Mouse (Mus musculus): Measurements from ENCODE around the gene Ift140. TPM values are rescaled to one million over a fixed set of nuclear protein-coding genes. Genes with fewer than 3 reads are reported as not detected.

Gene Ift140
- polyA plus RNA-seq, 1 experiment from 2014 or later = 42.7 TPM

DNA sequence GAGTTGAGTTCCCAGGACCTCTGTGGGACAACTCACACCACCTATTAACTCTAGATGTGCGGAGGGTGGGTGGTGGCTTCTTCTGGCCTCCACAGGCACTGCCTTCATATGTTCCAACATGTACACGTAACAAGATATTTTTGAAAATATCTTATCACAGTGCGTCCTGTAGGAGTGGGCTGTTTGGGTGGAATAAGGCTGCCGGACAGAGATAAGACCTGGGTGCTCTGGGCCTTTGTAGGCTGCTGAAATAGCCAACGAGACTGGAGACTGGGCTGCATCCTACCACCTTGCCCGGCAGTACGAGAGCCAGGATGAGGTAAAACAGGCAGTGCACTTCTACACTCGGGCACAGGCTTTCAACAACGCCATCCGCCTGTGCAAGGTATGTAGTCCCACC lies 73.3 kb downstream of the Ift140 start:
- Histone ChIP-seq H3K4me1 (ENCODE audit: insufficient read depth) (peaks cover 23% of the 10 kb centered on the region), H3K27me3 (ENCODE audit: insufficient read depth, low read length) (no peaks in the 10 kb centered on the region), H3K36me3 (replicated peaks; ENCODE audit: insufficient read depth, low read length) (peaks cover 34% of the 10 kb centered on the region), H3K4me2 (ENCODE audit: low read depth, low read length) (peak overlapping the region; percentile 62), H3K9me3 (ENCODE audit: low read length) (no peaks in the 10 kb centered on the region), H3K9ac (replicated peaks) (peak overlapping the region; percentile 69), H3K4me3 (ENCODE audit: low read depth, low read length) (peak overlapping the region; percentile 57), H3K27ac (ENCODE audit: low read depth) (peak overlapping the region; percentile 89)
- 56% methylated on average over 10 of the region's 10 CpGs for WGBS (ENCODE audit: insufficient replicate concordance)
- DNase-seq = peak; percentile 42
- TF ChIP-seq CTCF (IDR thresholded peaks at IDR 0.05; ENCODE audit: low read depth) = 0 out of 2 replicates have a peak, but pooled peaks have one; percentile 18
- peak; percentile 97 for TF ChIP-seq EP300 (IDR thresholded peaks at IDR 0.05; ENCODE audit: low read depth)
- peak; percentile 92 for ATAC-seq

DNA sequence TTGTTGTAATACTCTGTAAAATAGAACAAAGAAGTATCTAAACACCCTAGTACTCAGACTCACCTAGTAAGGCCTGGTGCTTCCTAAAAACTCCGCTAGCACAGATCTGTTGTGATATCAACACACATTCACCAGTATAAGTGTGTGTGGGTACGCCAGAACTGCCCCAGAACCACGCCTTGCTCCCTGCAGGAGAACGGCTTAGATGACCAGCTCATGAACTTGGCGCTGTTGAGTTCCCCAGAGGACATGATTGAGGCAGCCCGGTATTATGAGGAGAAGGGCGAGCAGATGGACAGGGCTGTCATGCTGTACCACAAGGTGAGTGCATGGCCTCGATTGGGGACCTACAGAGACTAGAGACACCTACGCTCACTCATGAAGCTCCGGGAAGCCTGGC lies 74.6 kb downstream of the Ift140 start:
- no peaks in the 10 kb centered on the region for H3K27me3 ChIP-seq (ENCODE audit: insufficient read depth, low read length)
- WGBS (ENCODE audit: insufficient replicate concordance) = 77% methylated on average over 10 of the region's 10 CpGs
- H3K36me3 ChIP-seq (replicated peaks; ENCODE audit: insufficient read depth, low read length) = peaks cover 46% of the 10 kb centered on the region
- peak overlapping the region; percentile 89; the same call in 1 of the 2 replicates for H3K27ac ChIP-seq (ENCODE audit: low read depth)
- peak; percentile 48 for TF ChIP-seq CTCF (IDR thresholded peaks at IDR 0.05; ENCODE audit: low read depth)
- TF ChIP-seq EP300 (IDR thresholded peaks at IDR 0.05; ENCODE audit: low read depth) = no peak
- no peaks in the 10 kb centered on the region for H3K9me3 ChIP-seq (ENCODE audit: low read length)
- H3K4me1 ChIP-seq (ENCODE audit: insufficient read depth) = peaks cover 23% of the 10 kb centered on the region
- ATAC-seq (no peak), DNase-seq (peak; percentile 20)
- H3K4me3 ChIP-seq (ENCODE audit: low read depth, low read length) = peak overlapping the region; percentile 57
- peak overlapping the region; percentile 62 for H3K4me2 ChIP-seq (ENCODE audit: low read depth, low read length)
- H3K9ac ChIP-seq (replicated peaks) = peak overlapping the region; percentile 69

DNA sequence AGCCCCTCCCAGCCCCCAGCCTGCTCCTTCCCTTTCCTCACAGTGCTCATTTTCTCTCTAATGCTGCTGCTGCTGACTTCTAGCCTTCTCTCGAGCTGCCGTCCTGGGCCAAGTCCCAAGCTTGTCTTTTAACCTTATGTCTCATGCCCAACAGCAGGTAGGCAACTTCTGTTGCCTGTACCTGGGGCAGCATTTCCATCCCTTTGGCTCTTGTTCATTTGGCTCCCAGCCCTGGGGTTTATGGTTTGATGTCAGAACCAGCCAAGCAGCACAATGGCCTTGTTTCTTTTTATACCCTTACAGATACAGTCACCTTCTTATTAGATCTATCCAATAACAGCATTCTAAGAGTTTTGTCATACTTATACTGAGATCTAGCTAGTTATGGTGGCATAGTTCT lies 80.3 kb downstream of the Ift140 start:
- Histone ChIP-seq H3K36me3 (replicated peaks; ENCODE audit: insufficient read depth, low read length) (peaks cover 74% of the 10 kb centered on the region), H3K4me2 (ENCODE audit: low read depth, low read length) (no peak overlapping the region), H3K9me3 (ENCODE audit: low read length) (no peaks in the 10 kb centered on the region), H3K27ac (ENCODE audit: low read depth) (no peak overlapping the region), H3K4me3 (ENCODE audit: low read depth, low read length) (no peak overlapping the region), H3K4me1 (ENCODE audit: insufficient read depth) (no peaks in the 10 kb centered on the region; the same call in 1 of the 2 replicates), H3K27me3 (ENCODE audit: insufficient read depth, low read length) (no peaks in the 10 kb centered on the region), H3K9ac (replicated peaks) (no peak overlapping the region)
- no peak for DNase-seq
- TF ChIP-seq EP300 (IDR thresholded peaks at IDR 0.05; ENCODE audit: low read depth) (no peak), CTCF (IDR thresholded peaks at IDR 0.05; ENCODE audit: low read depth) (no peak)
- no peak for ATAC-seq
- WGBS (ENCODE audit: insufficient replicate concordance) = 90% methylated on average over 2 of the region's 2 CpGs

DNA sequence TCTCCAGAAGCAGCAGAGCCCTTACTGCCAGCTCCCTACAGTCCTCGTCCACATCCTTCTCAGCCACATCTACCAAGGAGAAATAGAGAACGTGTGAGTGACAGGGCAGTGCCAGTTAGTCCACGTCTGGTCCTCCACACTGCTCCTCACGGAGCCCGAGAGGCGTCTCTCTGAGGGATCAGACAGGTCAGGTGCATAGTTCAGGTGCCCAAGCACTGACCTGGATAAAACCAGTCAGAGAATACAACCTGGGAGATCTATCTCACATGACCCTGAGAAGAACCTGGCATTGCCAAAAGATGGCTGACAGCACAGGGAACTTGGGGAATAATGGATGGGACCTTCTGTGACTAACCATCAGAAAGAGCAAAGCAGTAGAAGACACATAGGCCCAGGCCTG lies 84.2 kb downstream of the Ift140 start:
- Histone ChIP-seq H3K9ac (replicated peaks) (no peak overlapping the region), H3K4me2 (ENCODE audit: low read depth, low read length) (no peak overlapping the region), H3K9me3 (ENCODE audit: low read length) (no peaks in the 10 kb centered on the region), H3K4me3 (ENCODE audit: low read depth, low read length) (no peak overlapping the region), H3K27me3 (ENCODE audit: insufficient read depth, low read length) (no peaks in the 10 kb centered on the region), H3K36me3 (replicated peaks; ENCODE audit: insufficient read depth, low read length) (peaks cover 53% of the 10 kb centered on the region), H3K4me1 (ENCODE audit: insufficient read depth) (no peaks in the 10 kb centered on the region), H3K27ac (ENCODE audit: low read depth) (no peak overlapping the region)
- WGBS (ENCODE audit: insufficient replicate concordance) = 93% methylated on average over 6 of the region's 6 CpGs
- no peak for TF ChIP-seq EP300 (IDR thresholded peaks at IDR 0.05; ENCODE audit: low read depth)
- TF ChIP-seq CTCF (IDR thresholded peaks at IDR 0.05; ENCODE audit: low read depth) = no peak
- ATAC-seq (no peak), DNase-seq (no peak)

DNA sequence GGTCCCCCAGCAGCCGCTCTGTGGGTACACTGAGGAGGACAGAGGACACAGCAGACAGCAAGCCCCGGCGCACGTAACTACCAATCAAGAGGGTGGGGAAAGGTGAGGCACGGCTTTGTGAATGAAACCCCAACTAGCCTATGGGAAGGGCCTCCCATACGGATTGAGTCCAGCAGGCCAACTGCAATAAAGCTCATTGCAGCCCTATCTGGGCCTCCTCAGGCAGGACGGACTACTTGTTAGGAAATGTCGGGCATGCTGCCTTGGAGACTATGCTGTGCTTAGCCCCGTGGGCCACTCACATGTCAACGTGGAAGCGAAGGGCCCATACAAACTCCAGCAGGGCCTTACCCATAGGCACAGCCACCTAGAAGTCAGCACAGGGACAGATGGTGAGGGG lies 85.5 kb downstream of the Ift140 start:
- no peak overlapping the region for H3K4me3 ChIP-seq (ENCODE audit: low read depth, low read length)
- ATAC-seq = no peak
- H3K9me3 ChIP-seq (ENCODE audit: low read length) = no peaks in the 10 kb centered on the region
- DNase-seq = no peak
- peaks cover 52% of the 10 kb centered on the region for H3K36me3 ChIP-seq (replicated peaks; ENCODE audit: insufficient read depth, low read length)
- no peak overlapping the region for H3K27ac ChIP-seq (ENCODE audit: low read depth)
- H3K9ac ChIP-seq (replicated peaks) = no peak overlapping the region
- no peaks in the 10 kb centered on the region for H3K4me1 ChIP-seq (ENCODE audit: insufficient read depth)
- 92% methylated on average over 11 of the region's 11 CpGs for WGBS (ENCODE audit: insufficient replicate concordance)
- no peak overlapping the region for H3K4me2 ChIP-seq (ENCODE audit: low read depth, low read length)
- TF ChIP-seq CTCF (IDR thresholded peaks at IDR 0.05; ENCODE audit: low read depth) (no peak), EP300 (IDR thresholded peaks at IDR 0.05; ENCODE audit: low read depth) (no peak)
- no peaks in the 10 kb centered on the region for H3K27me3 ChIP-seq (ENCODE audit: insufficient read depth, low read length)

DNA sequence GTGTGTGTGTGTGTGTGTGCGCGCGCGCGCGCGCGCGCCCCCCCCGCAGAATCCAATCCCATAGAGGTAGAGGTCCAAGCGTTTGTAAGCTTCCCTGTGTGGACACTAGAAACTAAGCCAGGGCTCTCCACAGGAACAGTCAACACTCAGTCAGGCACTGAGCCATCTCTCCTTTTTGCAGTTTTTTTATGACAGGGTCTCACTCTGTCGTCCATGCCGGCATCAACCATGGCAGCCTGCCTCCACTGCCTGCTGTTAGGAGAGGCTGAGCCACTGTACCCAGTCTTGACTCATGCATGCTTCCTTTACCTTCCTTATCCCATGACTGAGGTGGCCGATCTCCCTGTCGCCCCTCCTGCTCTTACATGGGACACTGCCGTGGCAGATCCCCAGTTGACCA lies 91.9 kb downstream of the Ift140 start:
- Histone ChIP-seq H3K27me3 (ENCODE audit: insufficient read depth, low read length) (no peaks in the 10 kb centered on the region), H3K27ac (ENCODE audit: low read depth) (no peak overlapping the region), H3K36me3 (replicated peaks; ENCODE audit: insufficient read depth, low read length) (peaks cover 23% of the 10 kb centered on the region), H3K4me2 (ENCODE audit: low read depth, low read length) (no peak overlapping the region), H3K9ac (replicated peaks) (no peak overlapping the region), H3K9me3 (ENCODE audit: low read length) (no peaks in the 10 kb centered on the region), H3K4me1 (ENCODE audit: insufficient read depth) (no peaks in the 10 kb centered on the region), H3K4me3 (ENCODE audit: low read depth, low read length) (no peak overlapping the region)
- ATAC-seq = no peak
- 89% methylated on average over 8 of the region's 16 CpGs for WGBS (ENCODE audit: insufficient replicate concordance)
- no peak for TF ChIP-seq CTCF (IDR thresholded peaks at IDR 0.05; ENCODE audit: low read depth)
- TF ChIP-seq EP300 (IDR thresholded peaks at IDR 0.05; ENCODE audit: low read depth) = no peak
- DNase-seq = no peak

DNA sequence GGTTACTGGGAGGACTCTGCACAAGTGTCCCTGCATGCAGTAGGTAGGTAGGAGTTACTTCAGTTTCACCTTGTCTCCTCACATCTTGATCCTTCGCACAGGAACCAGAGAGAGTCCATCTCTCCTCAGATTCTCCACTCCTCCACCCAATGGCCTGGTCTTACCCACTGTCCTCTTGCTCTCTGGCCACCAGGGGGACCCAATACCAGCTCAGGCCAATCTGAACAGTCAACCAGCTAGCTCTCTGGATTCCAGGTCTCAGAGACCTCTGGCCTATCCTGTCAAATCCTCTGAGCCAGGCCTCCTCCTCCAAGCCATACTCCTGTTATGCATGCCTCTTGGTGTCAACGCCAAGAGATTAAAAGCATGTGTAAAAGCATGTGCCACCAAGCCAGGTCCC lies 93.7 kb downstream of the Ift140 start:
- WGBS (ENCODE audit: insufficient replicate concordance) = 68% methylated on average over 2 of the region's 2 CpGs

More for the DNA sequence above, 93.7 kb downstream of the Ift140 start:
- H3K9ac ChIP-seq (replicated peaks) = no peak overlapping the region
- peaks cover under 1% of the 10 kb centered on the region for H3K4me1 ChIP-seq (ENCODE audit: insufficient read depth)
- no peaks in the 10 kb centered on the region for H3K9me3 ChIP-seq (ENCODE audit: low read length)
- DNase-seq (peak; percentile 63), ATAC-seq (peak; percentile 59)
- no peak overlapping the region for H3K4me2 ChIP-seq (ENCODE audit: low read depth, low read length)
- H3K27me3 ChIP-seq (ENCODE audit: insufficient read depth, low read length) = no peaks in the 10 kb centered on the region
- H3K4me3 ChIP-seq (ENCODE audit: low read depth, low read length) = no peak overlapping the region
- peak; percentile 81 for TF ChIP-seq CTCF (IDR thresholded peaks at IDR 0.05; ENCODE audit: low read depth)
- no peak for TF ChIP-seq EP300 (IDR thresholded peaks at IDR 0.05; ENCODE audit: low read depth)
- peaks cover 23% of the 10 kb centered on the region for H3K36me3 ChIP-seq (replicated peaks; ENCODE audit: insufficient read depth, low read length)
- no peak overlapping the region for H3K27ac ChIP-seq (ENCODE audit: low read depth)

All from liver, postnatal 0 days (tissue).